Mouse (Mus musculus) spleen, adult 2 months (tissue): ENCODE data around the gene Zrsr1. TPM values are rescaled to one million over a fixed set of nuclear protein-coding genes. Genes with fewer than 3 reads are reported as not detected.

Experiments used
- DNase-seq, 2 experiments: peaks; one replicate each; pipeline versions ENCODE4 v3.0.0 to v3.0.0-alpha.2; 2012 to 2021; ENCODE audit warnings: low spot score in 2 of 2, low read depth in 1 of 2
- H3K27ac ChIP-seq: fragments of 200-500 bp; 2 replicates; pipeline ENCODE4 v1.5.1; 2012; ENCODE audit warnings: low read length, inconsistent platforms; ENCODE audit not compliant: insufficient read depth
- H3K27me3 ChIP-seq: fragments of 200-500 bp; 2 replicates; pipeline ENCODE4 v1.6.1; 2012; ENCODE audit warnings: mild to moderate bottlenecking, moderate library complexity, low read length, inconsistent platforms; ENCODE audit not compliant: control insufficient read depth, insufficient read depth
- H3K36me3 ChIP-seq: fragments of 200-500 bp; 2 replicates; pipeline ENCODE4 v1.6.1; 2012; ENCODE audit warnings: mild to moderate bottlenecking, low read length, inconsistent platforms; ENCODE audit not compliant: control insufficient read depth, insufficient read depth
- H3K4me1 ChIP-seq: fragments of 200-500 bp; 2 replicates; pipeline ENCODE4 v1.6.1; 2011; ENCODE audit warnings: inconsistent platforms; ENCODE audit not compliant: control insufficient read depth, insufficient read depth, insufficient read length
- H3K4me3 ChIP-seq: fragments of 200-500 bp; 2 replicates; pipeline ENCODE4 v1.5.1; 2011; ENCODE audit warnings: mild to moderate bottlenecking, inconsistent platforms; ENCODE audit not compliant: insufficient read depth, insufficient read length; ENCODE audit errors: extremely low read depth
- CTCF ChIP-seq: fragments of 200-500 bp; IDR thresholded peaks from 2 replicates; pipeline ENCODE4 v1.5.1; 2011; ENCODE audit warnings: mild to moderate bottlenecking, inconsistent platforms; ENCODE audit not compliant: insufficient read depth, insufficient read length, insufficient replicate concordance; ENCODE audit errors: extremely low read depth
- POLR2A ChIP-seq: fragments of 200-500 bp; IDR thresholded peaks from 2 replicates; pipeline ENCODE4 v1.6.1; 2011; ENCODE audit warnings: low read depth, low read length, inconsistent platforms
- WGBS: fragments of 180-500 bp; shearing (Covaris S2); methylation state at CpG from one replicate; pipeline ENCODE4 v1.1.7; 2018; 5-methylcytosine and 5-hydroxymethylcytosine counted together
- polyA plus RNA-seq: library from polyadenylated mRNA; depleted of rRNA; stranded (reverse); fragments of >200 nt; gene quantifications from 2 replicates; pipeline ENCODE4 v1.2.3, GENCODE M21; 2012

Gene Zrsr1
- polyA plus RNA-seq, 1 experiment: 4.8 TPM

DNA sequence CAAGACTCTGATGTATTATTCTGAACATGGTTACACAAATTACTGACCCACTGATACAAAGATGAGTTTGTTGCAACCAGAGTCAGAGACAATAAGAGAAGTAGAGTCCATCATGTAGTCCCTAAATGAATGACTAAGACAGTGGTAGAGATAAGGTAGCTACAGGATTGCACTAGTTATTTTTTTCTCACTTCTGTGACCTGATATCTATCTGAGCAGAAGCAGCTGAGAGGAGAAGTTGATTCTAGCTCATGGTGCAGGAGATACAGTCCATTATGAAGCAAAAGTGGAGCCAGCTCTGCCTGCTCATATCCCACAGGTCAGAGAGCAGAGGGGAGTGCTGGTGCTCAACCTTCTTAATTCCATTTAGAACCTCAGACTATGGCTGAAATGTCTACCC is 39.6 kb upstream of the Zrsr1 start:
- Histone ChIP-seq H3K4me1 (peaks cover 12% of the 10 kb centered on the region; the same call in 1 of the 2 replicates), H3K4me3 (no peak overlapping the region), H3K27me3 (no peaks in the 10 kb centered on the region), H3K36me3 (no peaks in the 10 kb centered on the region), H3K27ac (no peak overlapping the region)
- no peak for DNase-seq
- TF ChIP-seq CTCF (no peak), POLR2A (no peak)

GRCm38 (mm10) chr11:22936446-22937125 is 35.2 kb upstream of the Zrsr1 start:
- TF ChIP-seq CTCF: no peak
- no peak for TF ChIP-seq POLR2A
- WGBS: 21% methylated on average over 5 of the region's 5 CpGs
- peak; percentile 44 to 79 for DNase-seq
- no peak overlapping the region for H3K27ac ChIP-seq
- H3K4me1 ChIP-seq: peaks cover 5% of the 10 kb centered on the region; the same call in 1 of the 2 replicates
- H3K36me3 ChIP-seq: no peaks in the 10 kb centered on the region
- no peak overlapping the region for H3K4me3 ChIP-seq
- H3K27me3 ChIP-seq: no peaks in the 10 kb centered on the region

- Histone ChIP-seq H3K4me3 (no peak overlapping the region), H3K27me3 (no peaks in the 10 kb centered on the region), H3K36me3 (no peaks in the 10 kb centered on the region), H3K27ac (no peak overlapping the region), H3K4me1 (peaks cover 5% of the 10 kb centered on the region; the same call in 1 of the 2 replicates)
- no peak for TF ChIP-seq CTCF
- no peak for TF ChIP-seq POLR2A
- 89% methylated on average over 4 of the region's 4 CpGs for WGBS
- no peak for DNase-seq
Observed at GRCm38 (mm10) chr11:22937716-22938316, 34.0 kb upstream of the Zrsr1 start.

DNA sequence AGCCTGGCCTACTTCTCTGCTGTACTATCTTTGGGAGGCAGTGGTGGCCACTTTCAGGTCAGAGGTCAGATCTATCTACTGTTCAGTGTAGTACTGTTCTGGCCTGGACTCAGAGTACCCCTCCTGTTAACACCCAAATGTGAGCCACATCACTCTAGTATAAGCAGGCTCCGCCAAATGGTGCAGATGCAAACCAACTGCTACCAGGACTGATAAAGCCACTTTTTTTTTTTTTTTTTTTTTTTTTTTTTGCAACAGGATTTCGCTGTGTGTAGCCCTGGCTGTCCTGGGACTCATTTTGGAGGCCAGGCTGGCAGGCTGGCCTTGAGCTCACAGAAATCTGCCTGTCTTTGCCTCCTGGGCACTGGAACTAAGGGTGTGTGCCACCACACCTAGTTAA is 32.8 kb upstream of the Zrsr1 start:
- Histone ChIP-seq H3K4me1 (peaks cover 5% of the 10 kb centered on the region; the same call in 1 of the 2 replicates), H3K27ac (no peak overlapping the region), H3K27me3 (no peaks in the 10 kb centered on the region), H3K4me3 (no peak overlapping the region), H3K36me3 (no peaks in the 10 kb centered on the region)
- TF ChIP-seq CTCF (no peak), POLR2A (no peak)
- DNase-seq: no peak
- WGBS: 94% methylated on average over 2 of the region's 2 CpGs

DNA sequence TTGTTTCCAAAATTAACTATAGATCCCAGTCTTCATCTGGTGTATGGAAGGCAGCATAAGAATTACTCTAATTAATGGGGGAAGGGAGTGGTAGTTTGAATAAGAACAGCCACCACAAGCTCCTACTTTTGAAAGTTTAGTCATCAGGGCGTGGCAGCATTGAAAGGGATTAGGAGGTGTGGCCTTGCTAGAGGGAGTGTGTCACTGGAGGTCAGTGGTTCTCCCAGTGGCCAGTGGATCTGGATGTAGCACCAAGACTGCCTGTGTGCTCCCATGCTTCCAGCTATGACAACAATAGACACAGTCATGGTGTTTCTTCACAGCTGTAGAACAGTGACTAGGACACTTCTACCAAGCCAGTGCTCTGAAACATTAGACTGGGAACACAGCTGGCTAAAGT is 22.7 kb upstream of the Zrsr1 start:
- peaks cover 4% of the 10 kb centered on the region; the same call in 1 of the 2 replicates for H3K4me1 ChIP-seq
- H3K36me3 ChIP-seq: no peaks in the 10 kb centered on the region
- H3K27ac ChIP-seq: no peak overlapping the region
- no peak overlapping the region for H3K4me3 ChIP-seq
- 89% methylated on average over 1 of the region's 1 CpGs for WGBS
- H3K27me3 ChIP-seq: no peaks in the 10 kb centered on the region
- DNase-seq: no peak
- TF ChIP-seq CTCF (no peak), POLR2A (no peak)

DNA sequence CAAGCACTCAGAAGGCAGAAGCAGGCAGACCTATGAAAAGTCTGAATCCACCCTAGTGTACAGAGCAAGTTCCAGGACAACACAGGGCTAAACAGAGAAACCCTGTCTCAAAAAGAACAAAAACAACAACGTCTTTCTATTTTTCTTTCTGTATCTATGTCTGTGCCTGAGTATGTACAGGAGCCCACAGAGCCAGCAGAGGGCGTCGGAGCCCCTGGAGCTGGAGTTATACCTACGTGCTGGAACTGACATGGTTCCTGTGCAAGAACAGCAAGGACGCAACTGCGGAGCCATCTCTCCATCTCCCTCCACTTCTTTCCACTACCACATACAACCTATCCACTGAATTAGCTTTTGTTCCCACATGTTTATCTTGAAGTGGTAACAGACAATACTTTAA is 21.7 kb upstream of the Zrsr1 start:
- no peak for TF ChIP-seq CTCF
- no peak for TF ChIP-seq POLR2A
- H3K27me3 ChIP-seq: no peaks in the 10 kb centered on the region
- H3K4me3 ChIP-seq: no peak overlapping the region
- peaks cover 6% of the 10 kb centered on the region; the same call in 1 of the 2 replicates for H3K4me1 ChIP-seq
- no peak for DNase-seq
- no peak overlapping the region for H3K27ac ChIP-seq
- H3K36me3 ChIP-seq: no peaks in the 10 kb centered on the region
- 94% methylated on average over 6 of the region's 6 CpGs for whole genome bisulfite sequencing

DNA sequence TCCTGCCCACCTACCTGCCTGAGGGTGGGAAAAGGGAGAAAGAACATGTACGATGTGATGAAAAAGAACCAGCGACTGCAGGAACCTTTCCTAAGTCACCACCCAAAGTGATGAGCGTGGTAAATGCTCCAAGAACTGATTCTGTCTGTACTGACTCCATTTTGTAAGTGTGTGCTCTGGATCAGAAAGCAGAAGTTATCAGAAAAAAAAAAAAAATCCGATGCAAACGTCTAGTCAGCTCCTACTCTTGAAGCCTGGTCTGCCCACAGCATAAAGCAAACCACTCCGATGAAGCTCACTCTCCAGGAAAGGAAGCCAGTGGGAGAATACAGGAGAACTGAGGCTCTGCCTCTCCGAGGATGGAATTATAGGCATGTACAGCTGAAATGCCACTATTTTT is 19.1 kb upstream of the Zrsr1 start:
- TF ChIP-seq POLR2A (no peak), CTCF (no peak)
- H3K4me3 ChIP-seq: no peak overlapping the region
- no peak for DNase-seq
- H3K4me1 ChIP-seq: peaks cover 6% of the 10 kb centered on the region; the same call in 1 of the 2 replicates
- WGBS: 56% methylated on average over 7 of the region's 7 CpGs
- H3K36me3 ChIP-seq: no peaks in the 10 kb centered on the region
- H3K27me3 ChIP-seq: no peaks in the 10 kb centered on the region
- H3K27ac ChIP-seq: peak overlapping the region; percentile 36; the same call in 1 of the 2 replicates
